Mouse (Mus musculus) erythroblast, embryonic 14.5 days (primary cell): ENCODE measurements around the gene Fam81a. TPM values are rescaled to one million over a fixed set of nuclear protein-coding genes. Genes with fewer than 3 reads are reported as not detected.
A peak's percentile ranks its signal among the peaks of the same experiment; 100 is the strongest.

Source experiments
- H3K27me3 ChIP-seq: 2 replicates; pipeline ENCODE4 v1.6.1; 2012; ENCODE audit warnings: inconsistent platforms; ENCODE audit not compliant: control insufficient read depth
- H3K36me3 ChIP-seq: 2 replicates; pipeline ENCODE4 v1.6.1; 2012; ENCODE audit warnings: mild to moderate bottlenecking, inconsistent platforms; ENCODE audit not compliant: control insufficient read depth
- H3K4me1 ChIP-seq: 2 replicates; pipeline ENCODE4 v1.6.1; 2012; ENCODE audit warnings: inconsistent platforms; ENCODE audit not compliant: control insufficient read depth
- H3K4me3 ChIP-seq: replicated peaks from 2 replicates; pipeline ENCODE3; 2012; ENCODE audit warnings: moderate library complexity, mild to moderate bottlenecking, inconsistent platforms
- H3K9me3 ChIP-seq: 2 replicates; pipeline ENCODE4 v1.6.1; 2012; ENCODE audit warnings: low read length, inconsistent platforms, mixed read lengths; ENCODE audit not compliant: control insufficient read depth
- GATA1 ChIP-seq: IDR thresholded peaks from 2 replicates; pipeline ENCODE4 v1.6.1; 2012; ENCODE audit warnings: low read length, inconsistent platforms, mixed read lengths
- TAL1 ChIP-seq: IDR thresholded peaks from 3 replicates; pipeline ENCODE4 v1.6.1; 2012; ENCODE audit warnings: low read length, inconsistent platforms, mixed read lengths
- polyA plus RNA-seq: library from polyadenylated mRNA; stranded (reverse); fragments of >175 nt; gene quantifications from 2 replicates; pipeline ENCODE4 v1.2.3, GENCODE M21; 2012

Gene Fam81a
- polyA plus RNA-seq, 1 experiment, result not detected

GRCm38 (mm10) chr9:70090541-70090940 lies 51.8 kb downstream of the Fam81a start:
- no peaks in the 10 kb centered on the region for H3K27me3 ChIP-seq
- no peaks in the 10 kb centered on the region for H3K36me3 ChIP-seq
- H3K9me3 ChIP-seq, result no peaks in the 10 kb centered on the region
- H3K4me3 ChIP-seq, result no peak overlapping the region
- TF ChIP-seq TAL1, result no peak
- no peak for TF ChIP-seq GATA1
- H3K4me1 ChIP-seq, result no peaks in the 10 kb centered on the region

- Histone ChIP-seq H3K36me3 (no peaks in the 10 kb centered on the region), H3K9me3 (no peaks in the 10 kb centered on the region), H3K27me3 (no peaks in the 10 kb centered on the region), H3K4me1 (no peaks in the 10 kb centered on the region), H3K4me3 (no peak overlapping the region)
- TF ChIP-seq GATA1 (no peak), TAL1 (no peak)
These were observed 53.6 kb downstream of the Fam81a start for GRCm38 (mm10) chr9:70088786-70089096.

GRCm38 (mm10) chr9:70088041-70088785 lies 54.1 kb downstream of the Fam81a start:
- H3K27me3 ChIP-seq, result no peaks in the 10 kb centered on the region
- H3K4me3 ChIP-seq, result no peak overlapping the region
- H3K4me1 ChIP-seq, result no peaks in the 10 kb centered on the region
- no peaks in the 10 kb centered on the region for H3K9me3 ChIP-seq
- H3K36me3 ChIP-seq, result no peaks in the 10 kb centered on the region
- no peak for TF ChIP-seq TAL1
- no peak for TF ChIP-seq GATA1

GRCm38 (mm10) chr9:70087379-70087778 lies 55.0 kb downstream of the Fam81a start:
- Histone ChIP-seq H3K9me3 (no peaks in the 10 kb centered on the region), H3K4me3 (no peak overlapping the region), H3K4me1 (peaks cover under 1% of the 10 kb centered on the region; the same call in 1 of the 2 replicates), H3K27me3 (no peaks in the 10 kb centered on the region), H3K36me3 (no peaks in the 10 kb centered on the region)
- TF ChIP-seq TAL1 (no peak), GATA1 (no peak)

- Histone ChIP-seq H3K4me3 (no peak overlapping the region), H3K27me3 (no peaks in the 10 kb centered on the region), H3K4me1 (peaks cover 2% of the 10 kb centered on the region; the same call in 1 of the 2 replicates), H3K36me3 (no peaks in the 10 kb centered on the region), H3K9me3 (no peaks in the 10 kb centered on the region)
- no peak for TF ChIP-seq TAL1
- TF ChIP-seq GATA1, result no peak
These were observed 56.3 kb downstream of the Fam81a start for GRCm38 (mm10) chr9:70086091-70086490.

DNA sequence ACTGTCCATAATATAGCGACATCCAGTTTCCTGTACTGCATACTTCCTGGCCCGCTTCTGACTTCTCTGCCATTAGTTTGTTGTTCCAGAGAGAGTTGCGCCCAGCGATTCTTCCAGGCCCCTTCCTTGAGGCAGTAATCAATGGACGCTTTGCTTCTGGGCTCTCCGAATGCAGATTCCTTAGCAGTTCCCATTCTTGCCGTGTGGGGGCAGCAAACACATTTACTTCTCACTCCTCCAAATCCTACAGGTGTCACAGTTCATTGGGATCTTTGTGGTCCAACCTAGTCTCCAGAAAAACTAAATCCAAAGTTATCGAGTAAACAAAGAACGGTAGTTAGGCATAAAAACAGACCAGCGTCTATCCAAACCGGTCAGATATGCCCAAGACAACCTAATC lies 58.3 kb downstream of the Fam81a start:
- peaks cover 2% of the 10 kb centered on the region; the same call in 1 of the 2 replicates for H3K4me1 ChIP-seq
- H3K36me3 ChIP-seq, result no peaks in the 10 kb centered on the region
- H3K4me3 ChIP-seq, result no peak overlapping the region
- H3K27me3 ChIP-seq, result no peaks in the 10 kb centered on the region
- no peaks in the 10 kb centered on the region for H3K9me3 ChIP-seq
- TF ChIP-seq TAL1 (no peak), GATA1 (no peak)

GRCm38 (mm10) chr9:70082357-70083204 lies 59.8 kb downstream of the Fam81a start:
- Histone ChIP-seq H3K27me3 (no peaks in the 10 kb centered on the region), H3K4me1 (peaks cover 6% of the 10 kb centered on the region), H3K4me3 (peak overlapping the region; percentile 40), H3K9me3 (no peaks in the 10 kb centered on the region), H3K36me3 (no peaks in the 10 kb centered on the region)
- TF ChIP-seq GATA1, result no peak
- no peak for TF ChIP-seq TAL1

DNA sequence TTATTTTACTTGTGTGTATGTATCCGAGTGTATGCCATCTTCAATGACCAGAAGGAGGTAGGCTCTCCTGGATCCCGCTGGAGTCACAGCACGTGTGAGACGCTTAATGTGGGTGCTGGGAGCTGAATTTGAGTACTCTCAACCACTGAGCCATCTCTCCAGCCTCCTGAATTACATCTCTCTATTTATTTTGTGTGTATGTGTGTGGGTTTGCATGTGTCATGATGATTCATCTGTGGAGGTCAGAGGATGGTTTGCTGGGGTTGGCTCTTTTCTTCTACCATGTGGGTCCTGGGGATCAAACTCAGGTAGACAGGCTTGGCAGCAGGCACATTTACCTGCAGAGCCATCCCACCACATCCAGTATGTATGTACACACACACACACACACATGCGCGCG lies 60.6 kb downstream of the Fam81a start:
- TF ChIP-seq TAL1 (no peak), GATA1 (no peak)
- no peaks in the 10 kb centered on the region for H3K9me3 ChIP-seq
- H3K36me3 ChIP-seq, result no peaks in the 10 kb centered on the region
- peaks cover 6% of the 10 kb centered on the region for H3K4me1 ChIP-seq
- no peaks in the 10 kb centered on the region for H3K27me3 ChIP-seq
- no peak overlapping the region for H3K4me3 ChIP-seq

GRCm38 (mm10) chr9:70080976-70081375 lies 61.4 kb downstream of the Fam81a start:
- TF ChIP-seq TAL1, result no peak
- TF ChIP-seq GATA1, result no peak
- Histone ChIP-seq H3K4me1 (peaks cover 6% of the 10 kb centered on the region), H3K36me3 (no peaks in the 10 kb centered on the region), H3K9me3 (no peaks in the 10 kb centered on the region), H3K4me3 (no peak overlapping the region), H3K27me3 (no peaks in the 10 kb centered on the region)
